Mouse (Mus musculus) adrenal gland, adult (tissue): ENCODE data around the gene Acot1.

Experiments
- DNase-seq, 2 experiments: peaks; one replicate each; pipeline ENCODE4 v3.0.0; 2022 to 2023; ENCODE audit warnings: low spot score in 1 of 2; ENCODE audit not compliant: inconsistent age in 2 of 2

Acot1 gene

GRCm38 (mm10) chr12:84060946-84061345 is 51.7 kb downstream of the Acot1 start:
- peak in 1 of 2 experiments; percentile 71 for DNase-seq

- no peak for DNase-seq
Measured at GRCm38 (mm10) chr12:84062336-84062735, 53.0 kb downstream of the Acot1 start.

DNA sequence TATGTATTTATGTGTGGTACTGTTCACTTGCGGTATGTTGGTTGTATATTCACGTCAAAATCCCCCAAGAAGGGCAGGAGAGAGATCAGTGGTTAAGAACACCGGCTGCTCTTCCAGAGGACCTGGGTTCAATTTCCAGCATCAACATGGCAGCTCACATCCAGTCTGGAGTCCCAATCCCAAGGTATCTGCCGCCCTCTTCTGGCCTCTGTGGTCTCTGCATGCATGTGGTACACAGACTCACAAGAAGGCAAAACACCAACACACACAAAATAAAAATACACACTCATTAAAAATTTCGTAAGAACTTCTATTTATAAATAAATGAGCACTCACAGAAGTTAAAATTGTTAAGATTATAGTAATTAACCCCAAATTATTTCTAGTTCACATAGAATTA is 53.9 kb downstream of the Acot1 start:
- DNase-seq, result peak in 1 of 2 experiments; percentile 35

DNA sequence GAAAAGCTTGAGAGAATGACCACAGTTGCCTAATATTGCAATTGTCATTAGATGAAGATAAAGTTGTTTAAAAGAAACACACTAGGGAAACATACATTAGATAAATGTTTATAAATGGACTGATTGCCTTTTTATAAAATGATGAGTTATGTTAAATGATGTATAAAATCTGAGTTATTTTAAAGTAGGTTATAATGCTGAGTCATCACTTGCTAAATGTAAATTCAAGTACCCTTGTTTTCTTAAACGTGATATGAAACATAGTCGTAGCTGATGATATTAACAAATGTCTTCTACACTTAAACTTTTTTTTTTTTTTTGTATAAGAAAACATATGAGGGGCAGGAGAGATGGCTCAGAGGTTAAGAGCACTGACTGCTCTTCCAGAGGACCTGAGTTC is 54.5 kb downstream of the Acot1 start:
- no peak for DNase-seq

- DNase-seq, result no peak
Measured at GRCm38 (mm10) chr12:84064621-84065020, 55.3 kb downstream of the Acot1 start.

- DNase-seq, result no peak
Measured at GRCm38 (mm10) chr12:84067752-84068151, 58.5 kb downstream of the Acot1 start.
